Mouse (Mus musculus): ENCODE data around the gene Pknox2.

The Pknox2 gene

GRCm38 (mm10) chr9:36857476-36858117 is 289.6 kb downstream of the Pknox2 start:
- no peak for TF ChIP-seq GATA4 (IDR thresholded peaks at IDR 0.05; ENCODE audit: insufficient replicate concordance, low read length)

DNA sequence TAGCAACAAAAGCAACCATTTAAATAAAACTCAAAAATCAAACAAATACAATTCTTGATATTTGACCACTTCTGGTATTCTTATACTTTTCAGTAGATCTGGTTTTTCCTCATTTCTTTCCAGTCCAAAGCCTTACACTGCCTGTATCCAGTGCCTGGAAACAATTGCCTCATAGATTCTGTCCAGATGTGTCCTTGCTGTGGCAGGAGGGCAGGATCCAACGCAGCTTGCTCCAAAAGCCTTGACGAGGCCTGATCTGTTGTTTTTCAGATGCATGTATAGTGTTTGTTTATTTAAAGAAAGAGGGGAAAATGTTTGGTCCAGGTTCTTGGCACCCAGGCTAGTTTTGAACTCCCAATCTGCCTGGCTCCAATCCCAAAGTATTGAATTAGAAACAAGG is 290.9 kb downstream of the Pknox2 start:
- TF ChIP-seq GATA4 (IDR thresholded peaks at IDR 0.05; ENCODE audit: insufficient replicate concordance, low read length), result no peak

GRCm38 (mm10) chr9:36852175-36852574 is 295.0 kb downstream of the Pknox2 start:
- TF ChIP-seq GATA4 (IDR thresholded peaks at IDR 0.05; ENCODE audit: insufficient replicate concordance, low read length), result no peak

GRCm38 (mm10) chr9:36850091-36850490 is 297.1 kb downstream of the Pknox2 start:
- no peak for TF ChIP-seq GATA4 (IDR thresholded peaks at IDR 0.05; ENCODE audit: insufficient replicate concordance, low read length)

DNA sequence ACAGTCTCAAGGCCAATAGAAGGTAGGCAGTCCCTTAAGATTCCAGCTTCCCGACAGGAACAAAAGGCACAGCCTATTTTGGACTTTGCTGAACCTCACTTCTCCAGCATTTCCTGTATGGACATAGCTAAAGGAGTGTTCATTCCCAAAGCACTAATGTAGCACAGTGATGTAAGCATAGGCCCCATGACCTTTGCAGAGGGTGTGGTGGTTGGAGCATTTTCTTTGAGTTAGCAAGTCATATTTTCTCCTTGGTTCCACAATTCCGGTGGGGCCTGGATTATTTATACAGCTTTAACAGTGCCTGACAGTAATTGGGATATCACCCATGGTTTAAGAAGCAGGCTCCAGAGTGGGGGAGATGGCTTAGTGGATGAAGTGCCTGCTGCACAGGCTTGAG is 298.5 kb downstream of the Pknox2 start:
- no peak for TF ChIP-seq GATA4 (IDR thresholded peaks at IDR 0.05; ENCODE audit: insufficient replicate concordance, low read length)

DNA sequence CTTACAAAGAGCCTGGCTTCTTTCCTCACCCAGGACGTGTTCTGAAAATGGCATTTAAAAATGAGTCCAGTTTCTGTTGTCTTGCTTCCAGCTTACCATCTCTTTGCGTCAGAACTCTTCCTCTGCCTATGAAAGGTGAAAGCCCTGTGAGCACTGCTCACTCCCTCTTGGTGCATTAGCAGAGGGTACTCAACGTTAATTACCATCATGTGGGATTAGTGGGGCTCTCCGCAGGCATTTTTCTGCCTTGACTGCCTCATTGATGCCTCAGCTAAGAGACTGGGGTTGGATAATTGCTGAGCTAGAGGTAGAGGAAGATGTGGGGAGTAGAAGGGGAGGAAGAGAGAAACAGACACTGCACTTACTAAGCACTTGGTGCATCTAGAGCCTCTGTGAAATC is 300.9 kb downstream of the Pknox2 start:
- no peak for TF ChIP-seq GATA4 (IDR thresholded peaks at IDR 0.05; ENCODE audit: insufficient replicate concordance, low read length)
